Mouse (Mus musculus): ENCODE results near the gene Gsta1. TPM values are rescaled to one million over a fixed set of nuclear protein-coding genes. Genes with fewer than 3 reads are reported as not detected.
"Not testable (repeated sequence)": the region's sequence is repeated elsewhere in the genome, so short reads cannot be mapped to it uniquely, and the experiment has no call there.

Gsta1 gene
- polyA plus RNA-seq, 1 experiment from 2014 or later, result not detected

GRCm38 (mm10) chr9:78256914-78257313, 26.5 kb downstream of the Gsta1 start, which contains the start of gene Gm3776:
TSS of gene Gm3776 (plus strand) at chr9:78257129.
- H3K27ac ChIP-seq; H3K4me2 ChIP-seq; H3K4me1 ChIP-seq (replicated peaks); H3K9ac ChIP-seq; H3K27me3 ChIP-seq; ATAC-seq (ENCODE audit: low FRiP score); H3K4me3 ChIP-seq; H3K9me3 ChIP-seq; H3K36me3 ChIP-seq: not testable (repeated sequence)
- 75% methylated on average over 2 of the region's 3 CpGs for WGBS

- not testable (repeated sequence) for H3K4me3 ChIP-seq; H3K27me3 ChIP-seq; H3K9me3 ChIP-seq; H3K4me1 ChIP-seq (replicated peaks); H3K27ac ChIP-seq; H3K4me2 ChIP-seq; H3K36me3 ChIP-seq; H3K9ac ChIP-seq
- peak; percentile 65 for ATAC-seq (ENCODE audit: low FRiP score)
- 0% methylated on average over 1 of the region's 6 CpGs for WGBS
These were observed 29.2 kb downstream of the Gsta1 start for GRCm38 (mm10) chr9:78259688-78260087.

GRCm38 (mm10) chr9:78270945-78271344, 40.5 kb downstream of the Gsta1 start:
- not testable (repeated sequence) for H3K4me3 ChIP-seq; H3K27me3 ChIP-seq; H3K4me2 ChIP-seq; H3K4me1 ChIP-seq (replicated peaks); H3K9ac ChIP-seq; H3K36me3 ChIP-seq; ATAC-seq (ENCODE audit: low FRiP score); H3K9me3 ChIP-seq; H3K27ac ChIP-seq
- 91% methylated on average over 3 of the region's 3 CpGs for WGBS

- ATAC-seq (ENCODE audit: low FRiP score); H3K4me3 ChIP-seq; H3K9ac ChIP-seq; H3K36me3 ChIP-seq; H3K4me1 ChIP-seq (replicated peaks); H3K27ac ChIP-seq; H3K4me2 ChIP-seq; H3K9me3 ChIP-seq; H3K27me3 ChIP-seq: not testable (repeated sequence)
- WGBS, result 88% methylated on average over 4 of the region's 4 CpGs
These were observed 51.7 kb downstream of the Gsta1 start for GRCm38 (mm10) chr9:78282002-78282711.

- H3K27me3 ChIP-seq; H3K9me3 ChIP-seq; H3K9ac ChIP-seq; H3K27ac ChIP-seq; ATAC-seq (ENCODE audit: low FRiP score); H3K36me3 ChIP-seq; H3K4me2 ChIP-seq; H3K4me1 ChIP-seq (replicated peaks); H3K4me3 ChIP-seq: not testable (repeated sequence)
- 100% methylated on average over 1 of the region's 1 CpGs for WGBS
These were observed 58.6 kb downstream of the Gsta1 start for GRCm38 (mm10) chr9:78289063-78289462.

GRCm38 (mm10) chr9:78289723-78290122, 59.3 kb downstream of the Gsta1 start, which contains the start of gene Gm10639:
TSS of gene Gm10639 (plus strand) at chr9:78289923.
- not testable (repeated sequence) for ATAC-seq (ENCODE audit: low FRiP score); H3K4me2 ChIP-seq; H3K9me3 ChIP-seq; H3K9ac ChIP-seq; H3K4me1 ChIP-seq (replicated peaks); H3K27me3 ChIP-seq; H3K4me3 ChIP-seq; H3K27ac ChIP-seq; H3K36me3 ChIP-seq
- WGBS, result 92% methylated on average over 3 of the region's 3 CpGs

Other genes with a start within 250 kb of the Gsta1 start
- not detected in 2 replicates for gene Gcm1, start 178.7 kb upstream of the Gsta1 start, polyA plus RNA-seq (2015; fragmentation: Nextera tagmentation; extraction: Ambion mirVana)
- 52.7 and 53.7 TPM in 2 replicates for gene Fbxo9, start 121.6 kb upstream of the Gsta1 start, polyA plus RNA-seq (2015; fragmentation: Nextera tagmentation; extraction: Ambion mirVana)
- 37.1 and 41.6 TPM in 2 replicates for gene Ick, start 121.5 kb upstream of the Gsta1 start, polyA plus RNA-seq (2015; fragmentation: Nextera tagmentation; extraction: Ambion mirVana)
- gene Gsta4, start 47.9 kb upstream of the Gsta1 start, polyA plus RNA-seq (2015; fragmentation: Nextera tagmentation; extraction: Ambion mirVana), result 27.5 and 34.4 TPM in 2 replicates
- not detected in 2 replicates for gene Gm3776, start 26.5 kb downstream of the Gsta1 start, polyA plus RNA-seq (2015; fragmentation: Nextera tagmentation; extraction: Ambion mirVana)
- not detected in 2 replicates for gene Gm10639, start 59.3 kb downstream of the Gsta1 start, polyA plus RNA-seq (2015; fragmentation: Nextera tagmentation; extraction: Ambion mirVana)
- not detected in 2 replicates for gene Omt2a, start 84.1 kb downstream of the Gsta1 start, polyA plus RNA-seq (2015; fragmentation: Nextera tagmentation; extraction: Ambion mirVana)
- not detected in 2 replicates for gene Omt2b, start 96.9 kb downstream of the Gsta1 start, polyA plus RNA-seq (2015; fragmentation: Nextera tagmentation; extraction: Ambion mirVana)
- not detected in 2 replicates for gene Gsta2, start 125.1 kb downstream of the Gsta1 start, polyA plus RNA-seq (2015; fragmentation: Nextera tagmentation; extraction: Ambion mirVana)
- 2.4 and 3.1 TPM in 2 replicates for gene Dppa5a, start 137.5 kb downstream of the Gsta1 start, polyA plus RNA-seq (2015; fragmentation: Nextera tagmentation; extraction: Ambion mirVana)
- 5.5 and 7.9 TPM in 2 replicates for gene Ooep, start 148.1 kb downstream of the Gsta1 start, polyA plus RNA-seq (2015; fragmentation: Nextera tagmentation; extraction: Ambion mirVana)
- 0.28 and 0.31 TPM in 2 replicates for gene Ddx43, start 165.1 kb downstream of the Gsta1 start, polyA plus RNA-seq (2015; fragmentation: Nextera tagmentation; extraction: Ambion mirVana)
- gene Cgas, start 212.6 kb downstream of the Gsta1 start, polyA plus RNA-seq (2015; fragmentation: Nextera tagmentation; extraction: Ambion mirVana), result 0.71 and 0.74 TPM in 2 replicates
- 27.3 and 28.8 TPM in 2 replicates for gene Mto1, start 217.6 kb downstream of the Gsta1 start, polyA plus RNA-seq (2015; fragmentation: Nextera tagmentation; extraction: Ambion mirVana)
- 0.99 and 1.3 TPM in 2 replicates for gene Gm17324, start 218.1 kb downstream of the Gsta1 start, polyA plus RNA-seq (2015; fragmentation: Nextera tagmentation; extraction: Ambion mirVana)